Mouse (Mus musculus) bone marrow macrophage, adult 2 months (primary cell): Measurements from ENCODE around the gene Vsig8. TPM values are rescaled to one million over a fixed set of nuclear protein-coding genes. Genes with fewer than 3 reads are reported as not detected.

Experiments
- H3K27ac ChIP-seq: 2 replicates; pipeline ENCODE4 v1.5.1; 2012; ENCODE audit warnings: low read depth, low read length; ENCODE audit not compliant: insufficient read depth
- H3K4me1 ChIP-seq: 2 replicates; pipeline ENCODE4 v1.6.1; 2012; ENCODE audit warnings: low read length; ENCODE audit not compliant: control insufficient read depth, insufficient read depth
- H3K4me3 ChIP-seq: 2 replicates; pipeline ENCODE4 v1.5.1; 2012; ENCODE audit warnings: mild to moderate bottlenecking, low read length, moderate library complexity; ENCODE audit not compliant: insufficient read depth
- CTCF ChIP-seq: IDR thresholded peaks from 2 replicates; pipeline ENCODE4 v1.5.1; 2012; ENCODE audit warnings: low read depth, mild to moderate bottlenecking, low read length, moderate library complexity
- POLR2A ChIP-seq: IDR thresholded peaks from 2 replicates; pipeline ENCODE4 v1.6.1; 2012; ENCODE audit warnings: mild to moderate bottlenecking, low read depth, low read length, borderline replicate concordance
- polyA plus RNA-seq: library from polyadenylated mRNA; stranded (reverse); fragments of >200 nt; gene quantifications from 2 replicates; pipeline ENCODE4 v1.2.4, GENCODE M21; 2012; ENCODE audit not compliant: missing spikeins, insufficient read depth, insufficient read length

The Vsig8 gene
- not detected in 2 replicates for polyA plus RNA-seq

- no peak for TF ChIP-seq CTCF
- no peak for TF ChIP-seq POLR2A
- Histone ChIP-seq H3K27ac (no peak within 1 kb of the TSS), H3K4me3 (no peak within 1 kb of the TSS), H3K4me1 (peaks cover 44% of the 10 kb centered on the region)
These were observed at the start of gene Vsig8 for GRCm38 (mm10) chr1:172555638-172556037. TSS of gene Vsig8 (plus strand) at chr1:172555938.

DNA sequence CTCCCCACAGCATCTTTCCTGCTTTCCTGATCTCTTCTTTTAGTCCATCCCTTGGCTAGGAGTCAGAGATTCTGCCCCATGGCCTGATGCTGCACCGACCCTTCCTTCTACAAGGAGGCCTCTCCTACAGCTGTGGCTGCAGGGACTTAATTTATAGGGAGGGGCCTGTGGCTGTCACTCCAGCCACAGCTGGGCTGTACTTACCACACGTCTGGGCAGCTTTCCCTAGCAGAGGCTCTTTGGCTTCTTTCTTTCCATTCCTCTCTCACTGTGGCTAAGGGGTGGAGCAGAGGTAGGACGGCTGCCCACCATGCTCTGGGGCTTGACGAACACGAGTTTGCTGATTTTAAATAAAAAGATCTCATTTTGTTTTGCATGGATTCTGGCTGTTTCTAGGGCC is 48.7 kb upstream of the Vsig8 start:
- H3K27ac ChIP-seq, result no peak overlapping the region
- H3K4me3 ChIP-seq, result no peak overlapping the region
- no peak for TF ChIP-seq POLR2A
- no peak for TF ChIP-seq CTCF
- H3K4me1 ChIP-seq, result peaks cover 15% of the 10 kb centered on the region

GRCm38 (mm10) chr1:172507701-172508100 is 48.0 kb upstream of the Vsig8 start:
- no peak overlapping the region for H3K27ac ChIP-seq
- H3K4me3 ChIP-seq, result no peak overlapping the region
- peaks cover 16% of the 10 kb centered on the region for H3K4me1 ChIP-seq
- no peak for TF ChIP-seq POLR2A
- no peak for TF ChIP-seq CTCF

GRCm38 (mm10) chr1:172508172-172508571 is 47.6 kb upstream of the Vsig8 start:
- TF ChIP-seq POLR2A (no peak), CTCF (no peak)
- H3K27ac ChIP-seq, result no peak overlapping the region
- no peak overlapping the region for H3K4me3 ChIP-seq
- peaks cover 14% of the 10 kb centered on the region for H3K4me1 ChIP-seq

DNA sequence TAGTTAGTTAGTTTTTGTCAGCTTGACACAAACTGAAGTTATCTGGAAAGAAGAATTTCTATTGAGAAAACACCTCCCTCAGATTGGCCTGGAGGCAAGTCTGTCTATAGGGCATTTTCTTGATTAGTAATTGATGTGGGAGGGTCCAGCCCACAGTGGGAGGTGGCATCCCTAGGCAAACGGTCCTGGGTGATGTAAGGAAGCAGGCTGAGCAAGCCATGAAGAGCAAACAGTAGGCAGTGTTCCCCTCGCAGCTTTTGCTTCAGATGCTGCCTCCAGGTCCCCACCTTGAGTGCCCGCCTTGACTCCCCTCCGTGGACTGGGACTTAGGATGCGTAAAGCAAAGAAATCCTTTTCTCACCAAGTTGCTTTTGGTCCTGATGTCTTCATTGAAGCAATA is 46.5 kb upstream of the Vsig8 start:
- peaks cover 15% of the 10 kb centered on the region for H3K4me1 ChIP-seq
- TF ChIP-seq POLR2A, result no peak
- no peak for TF ChIP-seq CTCF
- H3K27ac ChIP-seq, result no peak overlapping the region
- H3K4me3 ChIP-seq, result no peak overlapping the region

DNA sequence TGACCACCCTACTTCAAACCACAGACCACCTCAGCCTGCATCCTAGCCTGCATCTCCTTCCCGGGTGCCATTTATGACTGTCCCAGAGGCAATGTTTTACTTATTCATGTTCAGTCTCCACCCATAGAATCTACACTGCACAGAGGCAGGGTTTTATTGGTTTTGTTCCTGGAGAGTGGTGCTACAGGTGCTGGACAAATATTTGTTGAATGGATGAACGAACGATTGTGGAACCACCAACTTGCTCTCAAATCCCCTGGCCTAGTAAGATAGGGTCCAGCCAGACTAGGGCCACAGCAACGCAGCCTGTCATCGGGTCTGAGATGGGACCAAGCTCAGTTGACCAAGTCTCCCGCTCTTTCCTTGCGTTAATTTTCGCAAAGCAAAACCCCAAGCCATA is 45.8 kb upstream of the Vsig8 start:
- Histone ChIP-seq H3K4me1 (peaks cover 21% of the 10 kb centered on the region), H3K27ac (no peak overlapping the region), H3K4me3 (no peak overlapping the region)
- TF ChIP-seq POLR2A (no peak), CTCF (no peak)

- TF ChIP-seq CTCF (no peak), POLR2A (no peak)
- H3K4me3 ChIP-seq, result no peak overlapping the region
- peaks cover 27% of the 10 kb centered on the region for H3K4me1 ChIP-seq
- no peak overlapping the region for H3K27ac ChIP-seq
These were observed 45.2 kb upstream of the Vsig8 start for GRCm38 (mm10) chr1:172510421-172510972.

DNA sequence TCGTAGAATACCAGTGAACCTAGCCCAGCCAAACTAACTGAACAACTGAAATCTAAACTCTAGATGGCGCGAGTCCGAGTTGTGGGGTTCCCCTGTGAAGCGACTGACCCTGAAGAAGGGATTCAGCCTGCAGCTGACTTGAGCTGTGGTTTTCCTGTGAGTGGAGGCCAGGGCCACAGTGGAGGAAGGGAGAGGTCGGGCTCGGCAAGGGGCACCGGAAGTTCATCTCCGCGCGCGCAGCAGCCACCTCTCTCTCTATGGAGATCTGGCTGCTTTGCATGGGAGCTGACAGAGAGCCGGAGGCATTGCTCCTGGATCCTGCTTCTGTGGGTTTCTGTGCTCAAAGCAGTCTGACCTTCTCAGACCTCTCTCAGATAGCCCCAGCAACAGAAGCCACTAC is 42.8 kb upstream of the Vsig8 start:
- H3K4me1 ChIP-seq, result peaks cover 30% of the 10 kb centered on the region
- peak overlapping the region; percentile 83 for H3K27ac ChIP-seq
- TF ChIP-seq POLR2A (no peak), CTCF (no peak)
- peak overlapping the region; percentile 44 for H3K4me3 ChIP-seq

- TF ChIP-seq POLR2A (no peak), CTCF (no peak)
- H3K4me3 ChIP-seq, result peak overlapping the region; percentile 44
- peak overlapping the region; percentile 83 for H3K27ac ChIP-seq
- peaks cover 30% of the 10 kb centered on the region for H3K4me1 ChIP-seq
These were observed 42.1 kb upstream of the Vsig8 start for GRCm38 (mm10) chr1:172513525-172514212.

DNA sequence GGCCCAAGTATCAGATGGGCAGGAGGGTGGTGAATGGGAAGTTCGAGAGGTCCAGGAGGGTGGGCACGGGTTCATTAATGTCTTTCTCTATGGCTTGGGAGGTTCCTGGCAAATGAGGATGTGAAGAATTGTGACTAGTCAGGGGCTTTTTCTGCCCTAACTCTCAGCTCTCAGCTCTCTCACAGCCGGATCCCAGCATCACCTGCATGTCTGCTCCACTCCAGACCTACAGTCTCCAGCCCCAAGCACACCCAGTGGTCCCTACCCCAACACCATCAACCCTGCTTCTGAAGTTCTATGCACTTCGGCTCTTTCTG is 41.6 kb upstream of the Vsig8 start:
- TF ChIP-seq CTCF (no peak), POLR2A (no peak)
- Histone ChIP-seq H3K27ac (peak overlapping the region; percentile 83), H3K4me1 (peaks cover 30% of the 10 kb centered on the region), H3K4me3 (peak overlapping the region; percentile 44; the same call in 1 of the 2 replicates)
